Mouse (Mus musculus) kidney, postnatal 0 days (tissue): Measurements from ENCODE around the gene Grid2. TPM values are rescaled to one million over a fixed set of nuclear protein-coding genes. Genes with fewer than 3 reads are reported as not detected.

Experiments used
- ATAC-seq: fragments of 200-750 bp; cut with Nextera tagmentation; replicated peaks from 2 replicates; pipeline ENCODE4 v1.8.0; 2017; ENCODE audit warnings: low read depth, moderate number of reproducible peaks, moderate TSS enrichment, moderate library complexity; ENCODE audit not compliant: low FRiP score
- DNase-seq: peaks from one replicate; pipeline ENCODE4 v3.0.0-alpha.2; 2016; ENCODE audit warnings: low spot score
- H3K27ac ChIP-seq: fragments of 300-500 bp; sonication (generic); 2 replicates; pipeline ENCODE4 v1.5.1; 2014; ENCODE audit warnings: mild to moderate bottlenecking
- H3K27me3 ChIP-seq: fragments of 300-500 bp; sonication (generic); 2 replicates; pipeline ENCODE4 v1.6.1; 2014; ENCODE audit warnings: low read length, mixed read lengths; ENCODE audit not compliant: insufficient read depth
- H3K36me3 ChIP-seq: fragments of 300-500 bp; sonication (generic); 2 replicates; pipeline ENCODE4 v1.6.1; 2014; ENCODE audit warnings: low read length, mixed read lengths; ENCODE audit not compliant: insufficient read depth
- H3K4me1 ChIP-seq: fragments of 300-500 bp; sonication (generic); replicated peaks from 2 replicates; pipeline ENCODE4 v1.6.1; 2014; ENCODE audit warnings: antibody characterized with exemption, low read length, mixed read lengths; ENCODE audit not compliant: insufficient read depth
- H3K4me2 ChIP-seq: fragments of 300-500 bp; sonication (generic); 2 replicates; pipeline ENCODE4 v1.6.1; 2014; ENCODE audit warnings: mild to moderate bottlenecking, low read length, moderate library complexity, mixed read lengths
- H3K4me3 ChIP-seq: fragments of 300-500 bp; sonication (generic); replicated peaks from 2 replicates; pipeline ENCODE4 v1.5.1; 2014; ENCODE audit warnings: low read depth, low read length
- H3K9ac ChIP-seq: fragments of 300-500 bp; sonication (generic); 2 replicates; pipeline ENCODE4 v1.6.1; 2014; ENCODE audit warnings: low read depth, low read length
- H3K9me3 ChIP-seq: fragments of 300-500 bp; sonication (generic); replicated peaks from 2 replicates; pipeline ENCODE4 v1.6.1; 2016; ENCODE audit warnings: low read length, inconsistent platforms, mixed read lengths
- CTCF ChIP-seq: IDR thresholded peaks from 2 replicates; pipeline ENCODE4 v1.5.1; 2016; ENCODE audit warnings: antibody characterized with exemption, low read depth, mild to moderate bottlenecking, moderate library complexity
- WGBS: fragments of 180-500 bp; shearing (Covaris S2); extraction: QIAGEN DNeasy Blood & Tissue Kit; methylation state at CpG from one replicate; pipeline ENCODE4 v1.1.7; 2014; 5-methylcytosine and 5-hydroxymethylcytosine counted together
- polyA plus RNA-seq: library from polyadenylated mRNA; unstranded; fragments of >200 nt; fragmentation: Nextera tagmentation; extraction: Ambion mirVana; gene quantifications from 2 replicates; pipeline ENCODE4 v1.2.1, GENCODE M21; 2015

Grid2 gene
- polyA plus RNA-seq, 1 experiment from 2014 or later: 0.21 TPM

DNA sequence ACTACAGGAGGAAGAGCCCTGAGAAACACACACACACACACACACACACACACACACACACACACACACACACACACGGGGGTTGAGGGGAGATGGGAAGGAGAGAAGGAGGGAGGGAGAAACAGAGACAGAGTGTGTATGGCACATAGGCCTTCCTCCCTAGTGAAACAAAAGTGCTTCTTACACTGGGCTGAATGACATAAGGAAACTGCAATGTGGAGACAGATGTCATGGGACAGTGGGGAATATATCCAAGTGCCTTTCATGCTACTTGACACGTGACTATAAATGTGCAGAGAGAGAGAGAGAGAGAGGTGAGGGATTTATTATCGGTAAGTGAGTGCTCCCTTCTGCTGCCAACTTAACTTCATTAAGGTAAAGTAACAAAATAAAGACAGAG lies 639.0 kb downstream of the Grid2 start:
- no peak overlapping the region for H3K4me2 ChIP-seq
- H3K4me1 ChIP-seq: no peaks in the 10 kb centered on the region
- no peak overlapping the region for H3K4me3 ChIP-seq
- no peak for DNase-seq
- H3K36me3 ChIP-seq: no peaks in the 10 kb centered on the region
- no peak overlapping the region for H3K27ac ChIP-seq
- H3K9ac ChIP-seq: no peak overlapping the region
- H3K9me3 ChIP-seq: no peaks in the 10 kb centered on the region
- no peak for ATAC-seq
- TF ChIP-seq CTCF: no peak
- 36% methylated on average over 3 of the region's 3 CpGs for WGBS
- H3K27me3 ChIP-seq: no peaks in the 10 kb centered on the region

DNA sequence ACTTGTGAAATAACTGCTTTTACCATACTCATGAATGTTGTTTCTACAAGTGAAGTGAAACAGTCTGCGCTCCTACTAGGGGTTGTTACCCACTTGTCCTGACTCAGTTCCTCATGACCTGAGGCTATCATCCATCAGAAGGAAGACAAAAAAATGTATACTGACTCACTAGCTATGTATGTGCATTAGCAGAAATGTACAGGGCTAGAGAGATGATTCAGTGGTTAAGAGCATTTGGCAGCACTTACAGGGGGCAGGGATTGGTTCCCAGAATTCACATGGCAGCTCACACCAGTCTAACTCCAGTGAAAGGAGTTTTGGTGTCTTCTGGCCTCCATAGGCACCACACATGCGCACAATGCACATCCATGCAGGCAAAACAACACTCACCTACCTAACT lies 642.5 kb downstream of the Grid2 start:
- WGBS: 92% methylated on average over 2 of the region's 2 CpGs
- Histone ChIP-seq H3K9ac (no peak overlapping the region), H3K4me1 (no peaks in the 10 kb centered on the region), H3K9me3 (no peaks in the 10 kb centered on the region), H3K4me3 (no peak overlapping the region), H3K27me3 (no peaks in the 10 kb centered on the region), H3K4me2 (no peak overlapping the region), H3K27ac (no peak overlapping the region), H3K36me3 (no peaks in the 10 kb centered on the region)
- no peak for TF ChIP-seq CTCF
- ATAC-seq (no peak), DNase-seq (no peak)

DNA sequence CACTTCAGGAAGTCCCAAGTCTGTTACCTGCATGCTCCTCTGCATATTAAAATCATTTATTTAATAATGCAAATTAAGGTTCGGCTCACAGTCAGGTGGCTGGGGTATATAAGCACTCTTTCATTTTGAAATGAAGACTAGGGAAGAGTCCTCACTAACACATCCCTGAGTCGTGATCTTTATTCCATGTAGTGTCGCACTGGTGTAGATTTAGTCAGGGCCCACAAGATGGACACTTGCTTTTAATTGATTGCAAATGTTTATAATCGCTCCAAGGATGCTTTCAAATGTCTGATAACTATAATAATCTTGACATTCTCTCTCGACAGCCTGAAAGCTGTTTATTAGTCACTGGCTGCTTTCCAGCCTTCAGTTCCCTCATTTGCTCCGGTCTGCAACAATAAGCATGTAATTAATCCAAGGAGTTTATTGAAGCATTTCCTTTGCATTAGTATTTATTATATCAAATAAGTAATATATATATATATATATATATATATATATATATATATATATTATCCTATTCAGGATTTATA lies 661.4 kb downstream of the Grid2 start:
- no peaks in the 10 kb centered on the region for H3K36me3 ChIP-seq
- H3K4me2 ChIP-seq: no peak overlapping the region
- 74% methylated on average over 6 of the region's 6 CpGs for WGBS
- ATAC-seq (no peak), DNase-seq (no peak)
- no peaks in the 10 kb centered on the region for H3K27me3 ChIP-seq
- H3K4me3 ChIP-seq: no peak overlapping the region
- no peaks in the 10 kb centered on the region for H3K4me1 ChIP-seq
- no peak for TF ChIP-seq CTCF
- H3K9me3 ChIP-seq: no peaks in the 10 kb centered on the region
- H3K9ac ChIP-seq: no peak overlapping the region
- no peak overlapping the region for H3K27ac ChIP-seq

DNA sequence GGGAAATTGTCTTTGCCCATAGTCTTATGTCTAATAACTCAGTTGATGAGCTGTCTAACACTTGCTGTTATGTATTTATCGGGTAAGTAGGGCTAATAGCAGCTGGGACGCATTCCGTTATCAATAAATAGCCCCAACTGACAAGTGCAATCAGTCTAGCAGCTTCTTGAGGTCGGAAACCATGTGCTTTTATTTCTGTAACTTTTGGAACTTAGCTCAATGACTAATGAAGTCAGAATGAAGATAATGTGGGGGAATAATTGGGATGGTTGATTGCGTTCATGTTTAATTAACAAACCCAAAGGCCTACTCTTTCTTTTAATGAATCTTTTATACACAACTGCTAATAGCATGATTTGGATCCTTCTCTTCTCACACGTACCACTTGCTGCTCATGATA lies 666.3 kb downstream of the Grid2 start:
- ATAC-seq: no peak
- H3K27me3 ChIP-seq: no peaks in the 10 kb centered on the region
- no peak for TF ChIP-seq CTCF
- no peaks in the 10 kb centered on the region for H3K36me3 ChIP-seq
- H3K9ac ChIP-seq: no peak overlapping the region
- no peaks in the 10 kb centered on the region for H3K9me3 ChIP-seq
- no peak overlapping the region for H3K4me3 ChIP-seq
- no peaks in the 10 kb centered on the region for H3K4me1 ChIP-seq
- no peak overlapping the region for H3K4me2 ChIP-seq
- no peak for DNase-seq
- WGBS: 94% methylated on average over 6 of the region's 6 CpGs
- no peak overlapping the region for H3K27ac ChIP-seq

DNA sequence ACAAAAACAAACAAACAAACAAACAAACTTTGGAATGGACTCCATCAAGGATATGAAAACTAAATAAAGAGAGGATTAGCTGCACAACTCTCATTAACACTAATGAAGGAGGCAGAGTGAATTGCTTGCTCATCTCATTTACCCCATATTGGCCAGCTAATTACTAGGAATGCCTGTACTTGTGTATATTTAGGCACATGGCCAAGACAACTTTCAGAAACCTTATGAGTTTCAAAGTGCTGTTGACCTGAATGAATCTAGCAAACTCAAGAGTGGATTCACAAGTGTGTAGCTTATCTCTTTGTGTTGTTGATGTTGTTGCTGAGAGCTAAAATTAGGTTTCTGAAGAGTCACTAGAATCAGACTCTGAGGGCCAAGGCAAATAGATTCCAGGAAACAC lies 675.5 kb downstream of the Grid2 start:
- H3K4me2 ChIP-seq: no peak overlapping the region
- no peak overlapping the region for H3K27ac ChIP-seq
- no peaks in the 10 kb centered on the region for H3K4me1 ChIP-seq
- ATAC-seq (no peak), DNase-seq (no peak)
- no peaks in the 10 kb centered on the region for H3K36me3 ChIP-seq
- H3K27me3 ChIP-seq: no peaks in the 10 kb centered on the region
- H3K9ac ChIP-seq: no peak overlapping the region
- H3K4me3 ChIP-seq: no peak overlapping the region
- no peaks in the 10 kb centered on the region for H3K9me3 ChIP-seq
- no peak for TF ChIP-seq CTCF

DNA sequence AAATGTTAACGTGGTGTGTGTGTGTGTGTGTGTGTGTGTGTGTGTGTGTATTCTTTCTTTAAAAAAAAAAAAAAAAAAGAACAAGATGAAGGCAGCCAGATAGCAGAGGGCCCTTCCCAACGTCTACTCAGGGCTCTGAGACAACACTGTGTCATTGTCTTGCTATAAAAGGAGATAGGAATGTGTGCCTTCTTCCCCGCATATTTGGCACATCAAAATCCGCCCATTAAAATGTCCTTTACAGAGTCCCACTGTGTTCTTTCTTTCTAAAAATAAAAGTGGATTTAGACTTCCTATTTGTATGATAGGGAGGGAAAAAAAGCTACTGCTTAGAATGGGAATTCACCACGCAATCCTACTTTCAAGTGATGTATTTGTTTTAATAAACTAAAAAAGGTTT lies 691.0 kb downstream of the Grid2 start:
- Histone ChIP-seq H3K36me3 (no peaks in the 10 kb centered on the region), H3K4me3 (no peak overlapping the region), H3K4me1 (no peaks in the 10 kb centered on the region), H3K27me3 (no peaks in the 10 kb centered on the region), H3K9ac (no peak overlapping the region), H3K9me3 (no peaks in the 10 kb centered on the region), H3K4me2 (no peak overlapping the region), H3K27ac (no peak overlapping the region)
- no peak for TF ChIP-seq CTCF
- ATAC-seq (no peak), DNase-seq (peak; percentile 25)
- WGBS: 64% methylated on average over 5 of the region's 5 CpGs

DNA sequence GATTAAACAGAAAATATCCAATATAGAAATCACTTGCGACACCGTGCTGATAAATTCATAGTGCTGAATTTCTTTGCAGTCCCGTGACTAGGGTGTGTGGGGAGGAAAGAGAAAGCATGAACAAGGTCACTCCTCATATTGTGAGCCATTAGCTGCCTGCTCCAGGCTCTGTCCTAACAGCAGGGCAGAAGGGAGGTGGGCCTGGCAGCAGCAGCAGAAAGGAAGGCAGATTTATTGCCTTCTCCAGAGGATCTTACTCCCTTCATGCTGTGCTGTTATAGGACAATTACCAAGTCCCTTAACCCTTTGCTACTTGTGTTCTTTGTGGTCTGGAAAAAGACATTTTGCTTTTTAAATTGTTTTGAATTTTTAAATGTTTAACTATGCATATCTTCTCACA lies 708.1 kb downstream of the Grid2 start:
- DNase-seq (peak; percentile 81), ATAC-seq (peak; percentile 71)
- Histone ChIP-seq H3K27me3 (no peaks in the 10 kb centered on the region), H3K36me3 (no peaks in the 10 kb centered on the region), H3K9me3 (no peaks in the 10 kb centered on the region), H3K9ac (no peak overlapping the region), H3K4me3 (no peak overlapping the region), H3K4me1 (no peaks in the 10 kb centered on the region), H3K27ac (no peak overlapping the region), H3K4me2 (no peak overlapping the region)
- 23% methylated on average over 3 of the region's 3 CpGs for WGBS
- no peak for TF ChIP-seq CTCF
